Mouse (Mus musculus) layer of hippocampus, postnatal 14 days (tissue): Measurements from ENCODE around the gene A630095N17Rik. TPM values are rescaled to one million over a fixed set of nuclear protein-coding genes. Genes with fewer than 3 reads are reported as not detected.
A peak's percentile ranks its signal among the peaks of the same experiment; 100 is the strongest.

ENCODE experiments used
- DNase-seq, 2 experiments: peaks; one replicate each; pipeline ENCODE4 v3.0.0; 2021 to 2022; ENCODE audit warnings: low spot score in 2 of 2, mixed read lengths in 1 of 2
- total RNA-seq, 2 experiments: library from RNA; stranded (reverse); gene quantifications; 2 replicates each; pipeline ENCODE4 v1.2.3; 2021

A630095N17Rik gene
- total RNA-seq, 2 experiments from 2014 or later, result not detected

DNA sequence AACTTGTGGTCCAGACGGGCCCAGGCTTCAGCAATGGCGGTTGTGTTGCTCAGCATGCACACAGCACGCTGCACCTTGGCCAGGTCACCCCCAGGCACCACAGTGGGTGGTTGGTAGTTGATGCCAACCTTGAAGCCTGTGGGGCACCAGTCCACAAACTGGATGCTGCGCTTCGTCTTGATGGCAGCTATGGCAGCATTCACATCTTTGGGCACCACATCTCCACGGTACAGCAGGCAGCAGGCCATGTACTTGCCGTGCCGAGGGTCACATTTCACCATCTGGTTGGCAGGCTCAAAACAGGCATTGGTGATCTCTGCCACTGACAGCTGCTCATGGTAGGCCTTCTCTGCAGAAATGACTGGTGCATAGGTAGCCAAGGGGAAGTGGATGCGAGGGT is 16.1 kb downstream of the A630095N17Rik start:
- no peak for DNase-seq

DNA sequence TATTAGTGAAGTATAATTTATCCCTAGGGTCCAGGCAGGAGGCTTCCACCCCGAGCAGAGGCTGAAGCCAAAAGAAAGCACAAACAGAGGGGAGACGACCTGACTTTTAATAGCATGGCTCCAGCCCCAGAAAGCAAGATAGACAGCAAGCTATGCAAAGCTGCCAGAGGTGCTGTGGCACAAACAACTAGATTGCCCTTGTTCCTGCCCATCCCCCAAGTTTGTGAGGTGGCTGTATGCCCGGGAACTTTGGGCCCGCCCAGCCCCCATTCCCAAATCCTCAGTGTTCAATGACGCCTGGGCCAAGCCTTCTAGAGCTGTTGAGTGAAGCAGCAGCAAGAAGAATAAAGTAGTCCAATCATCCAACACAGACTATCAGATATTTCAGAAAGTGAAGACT is 17.0 kb downstream of the A630095N17Rik start:
- DNase-seq, result peak; percentile 66 to 85

DNA sequence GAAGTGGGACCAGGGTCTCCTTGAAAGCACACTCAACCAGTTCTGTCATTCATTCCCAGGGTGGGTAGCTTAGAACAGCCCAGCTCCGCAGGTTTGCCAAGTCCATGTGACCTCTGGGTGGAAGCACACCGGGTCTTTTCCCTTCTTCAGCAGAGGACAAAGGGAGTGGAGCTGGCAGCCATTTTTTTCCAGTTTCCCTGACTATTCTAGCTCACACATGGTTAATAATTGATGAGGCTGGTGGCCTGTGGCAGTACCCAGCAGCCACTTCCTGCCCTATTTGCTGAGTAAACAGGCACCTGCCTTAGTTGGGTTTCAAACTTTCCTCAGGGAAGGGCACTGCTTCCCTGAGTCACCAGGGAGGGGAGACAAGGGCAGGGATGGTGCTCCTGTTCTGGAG is 17.5 kb downstream of the A630095N17Rik start:
- no peak for DNase-seq

DNA sequence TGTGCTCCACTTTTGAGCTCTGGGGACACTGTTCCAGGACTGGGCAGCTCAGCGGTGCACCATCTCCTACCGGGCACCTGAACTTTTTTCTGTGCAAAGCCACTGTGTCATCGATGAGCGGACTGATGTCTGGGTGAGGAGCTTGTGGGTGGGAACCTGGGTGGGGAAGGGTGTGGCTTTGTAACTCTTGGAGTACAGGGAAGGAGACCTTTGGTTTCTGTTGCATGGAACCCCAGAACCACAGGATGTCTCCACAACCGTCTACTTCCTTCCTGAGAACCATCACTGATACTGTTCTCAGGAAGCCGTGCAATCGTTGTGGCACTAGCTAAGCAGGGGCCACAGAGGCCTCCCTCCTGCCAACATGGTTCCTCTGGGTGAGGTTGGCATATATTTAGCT is 18.8 kb downstream of the A630095N17Rik start:
- DNase-seq, result no peak

DNA sequence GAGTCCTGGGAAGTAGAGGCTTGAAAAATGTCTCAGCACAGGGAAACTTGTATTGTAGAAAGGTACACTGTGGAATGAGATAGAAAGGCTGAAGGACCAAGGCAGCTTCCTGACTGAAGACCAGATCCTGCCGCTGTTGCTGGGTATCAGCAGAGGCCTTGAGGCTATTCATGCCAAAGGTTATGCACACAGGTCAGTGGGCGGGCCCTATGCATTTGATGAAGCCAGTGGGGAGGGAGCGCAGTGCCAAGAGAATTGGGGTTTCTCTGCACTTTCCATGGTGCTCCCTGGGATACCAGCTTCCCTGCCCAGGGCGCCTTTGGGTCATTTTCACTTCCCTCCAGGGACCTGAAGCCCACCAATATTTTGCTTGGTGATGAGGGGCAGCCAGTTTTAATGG is 19.4 kb downstream of the A630095N17Rik start:
- no peak for DNase-seq

DNA sequence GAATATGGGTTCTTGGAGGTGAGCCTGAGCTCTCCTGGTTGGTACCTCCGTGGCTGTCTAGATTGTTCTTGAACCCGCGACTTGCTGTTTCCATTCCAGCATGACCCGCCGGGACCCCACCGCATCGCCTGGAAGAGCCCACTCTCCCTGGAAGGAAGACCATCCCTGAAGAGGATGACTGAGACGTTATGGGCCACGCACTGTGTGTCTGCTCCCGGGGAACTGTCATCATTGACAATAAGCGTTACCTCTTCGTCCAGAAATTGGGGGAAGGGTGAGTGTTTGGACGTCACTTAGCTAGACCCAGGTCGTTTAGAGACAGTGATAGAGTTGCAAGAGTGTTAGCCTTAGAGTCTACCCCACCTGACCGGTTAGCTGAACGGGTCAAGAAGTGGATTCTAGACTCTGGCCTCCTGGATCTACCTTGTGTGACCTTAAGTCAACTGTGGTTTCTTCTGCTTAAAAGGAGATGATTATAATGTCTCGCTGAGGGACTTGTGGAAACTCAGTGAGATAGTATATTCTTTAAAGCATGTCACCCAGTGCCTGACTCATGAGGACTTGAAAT is 20.7 kb downstream of the A630095N17Rik start:
- DNase-seq, result no peak

DNA sequence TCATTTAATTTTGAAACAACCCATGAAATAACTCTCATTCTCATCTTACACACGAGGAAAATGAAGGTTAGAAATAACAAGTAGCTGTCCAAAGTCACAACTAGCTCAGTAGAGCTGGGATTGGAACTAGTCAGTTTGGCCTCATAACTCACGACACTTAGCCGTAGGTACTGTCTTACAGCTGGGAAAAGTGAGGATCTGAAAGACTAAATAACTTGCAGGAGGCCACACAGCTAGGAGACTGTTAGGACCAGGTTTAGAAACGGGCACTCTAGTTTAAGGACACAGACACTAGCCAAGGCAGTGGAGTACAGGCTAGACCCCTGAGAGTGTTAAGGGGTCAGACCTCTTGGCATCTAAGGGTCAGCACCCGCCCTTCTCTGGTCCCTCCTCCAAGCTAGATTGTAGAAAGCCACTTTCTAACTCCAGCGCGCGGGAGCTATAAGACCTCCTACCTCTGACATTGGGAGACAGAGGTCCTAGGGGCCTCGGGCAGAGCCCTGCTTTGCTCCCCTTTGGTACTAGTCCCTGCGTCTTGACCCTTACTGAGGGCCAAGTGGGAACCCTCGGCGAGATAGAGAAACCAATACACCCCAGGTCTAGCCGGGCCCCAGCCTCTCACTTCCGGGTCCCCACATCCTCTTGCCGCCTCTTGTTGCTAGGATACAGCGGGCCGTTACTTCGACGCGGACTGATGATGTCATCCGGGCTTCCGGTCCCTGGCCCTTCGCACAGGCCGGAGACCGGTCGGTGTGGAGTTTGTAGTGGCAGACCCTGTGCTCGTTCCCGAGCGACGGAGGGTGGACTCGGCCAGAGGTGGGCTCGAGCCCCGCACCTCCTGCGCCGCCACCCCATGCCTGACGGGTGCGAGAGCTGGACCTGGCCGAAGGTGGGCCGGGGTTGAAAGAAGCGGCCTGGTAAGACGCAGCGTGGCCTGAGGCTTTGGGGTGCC is 21.5 kb downstream of the A630095N17Rik start, which contains the start of the genes Glb1l and Stk16:
TSS of gene Glb1l (minus strand) at position 678 of the 952 bp plus-strand sequence.
TSS of gene Stk16 (plus strand) at position 703 of the 952 bp plus-strand sequence.
- DNase-seq, result peak; percentile 94 to 98

DNA sequence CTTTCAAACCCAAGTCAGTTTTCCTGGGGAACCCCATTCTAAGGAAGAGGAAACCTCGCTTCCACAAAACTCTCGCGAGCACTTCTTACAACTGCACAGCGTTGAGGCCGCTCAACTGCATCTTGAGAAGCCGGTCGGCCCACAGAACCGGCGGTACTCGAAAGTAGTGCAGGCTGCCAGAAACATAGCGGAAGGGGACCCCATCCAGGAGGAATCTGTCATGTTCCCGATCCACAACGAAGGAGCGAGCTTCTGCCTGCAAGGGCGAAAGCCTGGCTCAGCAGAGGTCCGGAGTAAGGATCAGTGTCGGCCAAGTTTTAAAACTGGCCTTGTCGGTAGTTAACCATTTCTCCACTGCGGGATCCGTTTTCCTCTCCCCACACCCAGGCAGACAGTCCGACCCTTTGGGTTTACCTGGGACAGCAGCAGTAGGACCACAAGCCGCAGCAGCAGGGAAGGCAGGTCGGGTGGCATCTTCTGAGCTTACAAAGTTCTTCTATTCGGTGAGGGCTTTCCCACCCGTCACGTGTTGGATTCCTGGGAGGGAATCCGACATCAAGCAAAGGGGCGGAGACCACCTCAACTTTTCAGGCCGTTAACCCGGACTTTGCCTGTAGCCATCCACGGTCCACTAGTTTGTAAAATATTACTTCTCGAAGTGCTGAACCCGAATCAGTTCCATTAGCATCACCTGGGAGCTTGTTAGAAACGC is 22.8 kb downstream of the A630095N17Rik start:
- no peak for DNase-seq

DNA sequence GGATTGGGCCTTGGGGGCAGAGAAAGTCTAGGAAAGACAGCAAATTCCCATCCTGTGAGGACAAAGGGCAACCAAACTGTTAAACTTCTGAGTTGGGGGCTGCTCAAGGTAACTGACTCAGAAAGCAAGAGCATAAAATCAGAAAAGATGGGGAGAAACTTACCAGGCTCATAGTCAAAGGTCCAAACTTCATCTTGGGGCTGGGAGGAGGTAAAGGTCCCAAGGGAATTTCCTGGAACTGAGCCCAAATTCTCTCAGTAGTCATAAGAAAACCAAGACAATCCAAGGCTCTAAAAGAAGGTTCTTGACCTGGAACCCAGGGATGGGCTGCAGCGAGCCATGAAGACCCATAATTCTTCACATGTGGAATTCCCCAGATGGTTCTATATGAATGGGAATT is 30.7 kb downstream of the A630095N17Rik start:
- no peak for DNase-seq

DNA sequence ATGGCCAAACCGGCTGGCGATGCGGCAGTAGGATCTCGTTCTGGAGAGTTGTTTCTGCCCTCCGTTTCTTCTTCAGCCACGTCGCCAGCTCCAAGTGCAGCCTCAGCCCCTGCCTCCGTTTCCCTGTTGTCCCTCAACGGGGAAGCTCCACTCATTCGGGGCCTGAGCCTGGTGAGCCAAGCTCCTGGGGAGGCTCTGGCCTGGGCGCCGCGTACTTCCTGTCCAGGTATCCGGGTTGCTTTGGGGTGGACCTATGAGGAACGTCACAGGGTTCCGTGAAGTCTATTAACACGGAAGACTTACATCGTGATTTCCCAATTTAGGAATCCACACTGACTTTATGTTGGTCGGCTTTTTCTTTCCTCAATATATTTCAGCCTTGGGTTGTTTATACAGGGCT is 39.5 kb downstream of the A630095N17Rik start:
- DNase-seq, result no peak

DNA sequence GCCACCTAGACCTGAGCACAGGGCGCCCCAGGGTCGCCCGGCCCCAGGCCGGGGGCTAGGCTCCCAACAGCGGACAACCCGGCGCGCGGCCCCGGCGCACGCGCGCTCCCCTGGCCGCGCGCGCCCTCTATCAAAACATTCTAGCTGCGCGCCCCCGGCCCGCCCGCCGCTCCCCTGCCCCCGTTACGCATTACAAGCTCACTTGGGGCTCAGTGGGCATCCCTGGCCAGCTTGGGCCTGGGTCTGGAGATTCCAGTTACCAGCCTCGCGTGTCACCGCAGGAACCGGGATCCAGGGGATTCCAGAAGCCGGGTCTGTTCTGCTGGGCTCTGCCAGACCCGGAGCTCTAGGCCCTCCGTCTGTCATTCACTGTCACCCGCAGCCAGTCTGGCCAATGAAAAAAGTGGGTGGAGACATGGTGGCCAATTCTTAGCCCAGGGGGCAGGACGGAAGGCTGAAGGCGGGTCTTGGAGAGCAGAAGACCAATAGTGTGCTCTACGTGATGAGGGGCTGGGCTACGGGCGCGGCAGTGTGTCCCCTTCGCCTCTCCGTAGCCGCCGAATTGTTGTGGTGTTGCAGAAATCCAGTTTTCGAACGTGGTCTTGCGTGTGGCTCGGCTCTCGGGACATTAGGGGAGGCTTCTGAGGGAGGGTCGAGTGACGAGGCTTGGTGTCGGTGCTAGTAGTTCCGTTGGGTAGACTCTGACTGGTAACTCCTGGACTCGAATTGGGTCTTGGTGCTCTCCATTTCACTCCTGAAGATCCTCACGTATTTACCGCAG is 40.1 kb downstream of the A630095N17Rik start, which contains the start of the genes Ankzf1 and Atg9a:
TSS of gene Ankzf1 (plus strand) at position 530 of the 781 bp plus-strand sequence.
TSS of gene Atg9a (minus strand) at position 575 of the 781 bp plus-strand sequence.
- peak; percentile 91 to 98 for DNase-seq

DNA sequence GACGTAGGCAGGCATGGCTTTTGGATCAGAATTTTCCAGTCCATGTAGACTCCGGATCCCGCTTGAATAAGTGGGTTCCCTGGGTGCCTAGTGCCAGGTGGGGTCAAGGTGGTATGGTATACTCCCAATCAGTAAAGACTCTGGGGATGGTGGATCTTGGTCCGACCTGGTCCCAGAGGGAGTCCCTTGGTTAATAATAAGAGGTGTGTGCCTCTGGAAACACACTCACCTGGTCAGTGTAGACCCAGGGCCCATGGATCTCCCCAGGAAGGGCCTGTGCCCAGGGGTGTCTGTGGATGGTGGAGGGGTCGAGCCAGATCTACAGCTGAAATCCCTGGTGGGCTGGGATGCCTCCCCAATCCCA is 40.7 kb downstream of the A630095N17Rik start:
- DNase-seq, result no peak

DNA sequence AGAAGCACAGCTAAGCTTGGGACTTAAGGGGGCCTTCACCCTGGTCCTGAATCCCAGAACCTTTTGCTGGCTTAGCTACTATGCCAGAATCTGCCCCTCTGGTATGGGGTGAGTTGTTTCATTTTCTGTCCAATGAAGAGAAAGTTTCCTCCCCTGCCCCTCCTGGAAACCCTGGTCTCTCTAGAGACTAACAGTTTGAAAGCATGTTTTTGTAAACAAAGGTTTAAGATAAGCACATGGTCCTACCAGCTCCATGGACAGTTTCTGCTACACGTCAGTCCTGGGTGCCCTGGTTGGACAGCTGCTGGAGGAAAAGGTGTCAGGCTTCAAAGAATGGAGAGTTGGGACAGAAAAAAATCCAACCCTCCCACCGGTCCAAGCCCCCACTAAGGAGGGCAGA is 41.3 kb downstream of the A630095N17Rik start:
- no peak for DNase-seq

DNA sequence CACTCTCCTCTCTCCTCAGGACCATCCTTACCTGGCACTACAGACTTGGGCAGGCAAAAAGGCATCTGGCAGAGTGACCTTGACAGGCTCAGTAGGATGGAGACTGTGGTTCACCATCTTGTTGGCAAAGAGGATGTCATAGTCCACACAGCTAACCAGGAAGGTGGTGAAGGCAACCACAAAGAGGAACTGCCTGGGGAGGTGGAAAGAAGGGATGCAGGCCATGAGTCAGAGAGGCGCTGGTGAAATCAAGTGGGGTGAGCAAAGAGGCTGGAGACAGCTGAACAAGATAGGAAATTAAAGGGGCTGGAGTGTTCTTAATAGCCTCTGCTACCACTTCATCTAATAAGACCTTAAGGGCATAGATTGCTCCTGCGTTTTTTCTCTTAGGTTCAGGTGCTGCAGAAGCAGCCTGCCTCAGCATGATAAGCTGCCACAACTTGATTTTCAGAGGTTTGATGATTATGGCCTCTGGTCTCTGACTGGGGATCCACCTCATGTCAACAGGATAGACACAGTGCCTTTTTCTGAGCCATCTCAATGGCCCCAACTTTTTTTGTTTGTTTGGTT is 43.9 kb downstream of the A630095N17Rik start:
- DNase-seq, result no peak

DNA sequence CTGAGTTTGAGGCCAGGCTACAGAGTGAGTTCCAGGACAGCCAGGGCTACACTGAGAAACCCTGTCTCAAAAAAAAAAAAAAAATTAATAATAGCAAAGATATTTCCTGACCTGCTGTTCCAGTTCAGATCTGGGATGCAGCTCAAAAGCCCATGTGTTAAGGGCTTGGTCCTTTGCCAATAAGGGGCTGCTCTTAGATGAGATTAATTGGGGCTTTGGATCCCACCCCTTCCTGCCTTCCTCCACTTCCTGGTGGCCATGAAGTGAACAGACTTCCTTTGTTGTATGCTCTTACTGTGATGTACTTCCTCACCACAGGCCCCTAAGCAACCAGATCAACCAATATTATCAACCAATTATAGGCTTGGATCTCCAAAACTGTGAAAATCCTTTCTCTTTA is 44.8 kb downstream of the A630095N17Rik start:
- no peak for DNase-seq

DNA sequence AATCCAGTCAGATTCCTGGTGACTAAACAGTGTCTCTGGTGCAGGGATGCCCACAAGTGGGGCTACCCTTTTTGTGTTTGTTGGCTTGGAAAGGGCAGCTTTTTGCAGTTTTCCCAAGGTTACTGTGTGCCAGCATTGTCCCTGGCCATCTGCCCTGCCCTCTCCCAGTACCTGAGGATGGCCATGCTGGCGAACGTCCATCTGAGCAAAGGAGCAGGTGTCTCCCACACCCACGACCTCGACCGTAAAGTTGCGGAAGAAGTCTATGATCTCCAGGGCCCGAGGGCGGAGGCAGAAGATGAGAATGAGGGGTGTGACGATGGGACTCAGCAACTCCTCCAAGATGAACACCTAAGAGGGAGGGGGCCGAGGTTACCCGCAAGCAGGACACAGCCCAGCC is 46.4 kb downstream of the A630095N17Rik start:
- no peak for DNase-seq

DNA sequence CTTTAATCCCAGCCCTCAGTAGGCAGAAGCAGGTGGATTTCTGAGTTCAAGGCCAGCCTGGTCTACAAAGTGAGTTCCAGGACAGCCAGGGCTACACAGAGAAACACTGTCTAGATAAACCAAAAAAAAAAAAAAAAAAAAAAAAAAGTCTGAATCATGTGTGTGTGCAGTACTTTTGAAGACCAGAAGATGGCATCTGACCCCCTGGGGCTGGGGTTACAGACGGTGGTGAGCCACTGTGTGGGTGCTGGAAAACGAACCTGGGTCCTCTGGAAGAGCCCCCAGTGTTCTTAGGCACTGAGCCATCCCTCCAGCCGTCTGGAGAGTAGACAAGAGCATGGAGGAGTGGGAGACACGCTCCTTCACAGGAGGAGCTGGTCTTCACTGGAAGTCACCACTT is 49.7 kb downstream of the A630095N17Rik start:
- DNase-seq, result no peak

DNA sequence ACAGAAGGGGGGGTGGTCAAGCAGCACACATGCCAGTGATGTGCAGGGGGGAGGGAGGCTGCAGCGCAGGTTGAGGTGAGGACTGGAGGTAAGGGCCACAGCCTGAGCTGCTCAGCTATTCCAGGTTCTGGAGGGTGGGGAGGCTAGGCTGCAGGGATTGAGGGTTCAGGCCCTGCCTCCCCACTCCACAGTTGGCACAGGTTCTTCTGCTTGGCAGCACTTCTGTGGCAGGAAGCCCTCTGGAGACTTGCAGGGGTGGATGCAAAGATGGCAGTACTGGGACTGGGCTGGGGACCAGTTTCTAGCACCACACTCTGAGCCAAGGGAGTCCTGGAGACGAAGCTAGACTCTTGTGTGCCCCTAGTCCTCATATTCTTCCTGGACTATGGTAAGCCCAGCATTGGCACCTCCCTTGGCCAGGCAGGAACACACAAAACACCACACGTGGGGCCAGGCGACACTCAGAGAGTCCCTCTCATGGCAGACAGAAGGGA is 50.5 kb downstream of the A630095N17Rik start:
- no peak for DNase-seq

DNA sequence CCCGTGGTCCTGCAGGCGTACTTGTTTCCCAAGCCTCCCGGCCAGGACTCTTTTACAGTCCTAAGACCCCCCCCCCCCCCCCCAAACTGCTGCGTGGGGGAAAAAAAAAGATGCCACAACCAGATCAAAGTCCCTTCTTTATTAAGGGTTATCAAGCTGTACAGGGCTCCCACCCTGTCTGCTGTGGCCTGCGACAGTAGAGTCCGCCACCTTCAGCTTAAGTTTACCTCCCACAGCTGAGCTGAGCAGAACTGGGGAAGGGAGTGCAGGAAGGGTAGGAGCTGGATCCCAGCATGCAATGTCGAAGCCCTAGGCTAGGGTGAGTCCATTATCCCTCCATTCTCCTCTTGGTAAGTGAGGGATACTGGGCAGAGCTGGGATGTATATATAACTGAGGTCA is 51.2 kb downstream of the A630095N17Rik start:
- no peak for DNase-seq

DNA sequence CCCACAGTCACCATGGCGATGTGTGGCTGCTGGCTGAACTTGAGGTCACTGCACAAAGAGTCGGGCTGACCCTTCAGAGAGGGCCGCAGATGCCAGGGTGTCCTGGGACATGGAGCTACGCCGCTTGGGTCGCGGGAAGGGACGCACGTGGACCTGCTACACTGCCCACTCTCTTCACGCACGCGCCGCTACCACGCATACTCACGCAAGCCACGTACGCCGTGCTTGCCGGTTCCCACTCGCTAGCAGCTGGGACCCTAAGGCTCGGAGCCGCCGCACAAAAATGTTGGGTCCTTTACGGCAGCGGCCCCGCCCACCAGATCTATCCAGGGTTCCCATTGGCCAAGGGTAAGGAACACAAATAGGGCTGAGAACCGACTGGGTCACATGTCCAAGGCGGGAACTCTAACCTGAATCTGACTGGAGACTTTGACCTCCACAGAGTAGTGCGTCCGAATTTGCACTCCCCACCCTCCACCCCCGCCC is 51.8 kb downstream of the A630095N17Rik start, which contains the start of gene Abcb6:
TSS of gene Abcb6 (minus strand) at position 288 of the 486 bp plus-strand sequence.
- peak; percentile 89 to 95 for DNase-seq
